Mouse (Mus musculus): ENCODE measurements around the gene Snrpa. TPM values are rescaled to one million over a fixed set of nuclear protein-coding genes. Genes with fewer than 3 reads are reported as not detected.
A peak's percentile ranks its signal among the peaks of the same experiment; 100 is the strongest.

Gene Snrpa
- polyA plus RNA-seq, 1 experiment from 2014 or later: 242 TPM

GRCm38 (mm10) chr7:27165696-27166095 lies 30.4 kb downstream of the Snrpa start:
- Histone ChIP-seq H3K4me2 (replicated peaks) (peak overlapping the region; percentile 70), H3K4me1 (peaks cover 65% of the 10 kb centered on the region), H3K36me3 (peaks cover 17% of the 10 kb centered on the region), H3K9ac (peak overlapping the region; percentile 43), H3K9me3 (replicated peaks) (no peaks in the 10 kb centered on the region), H3K4me3 (replicated peaks) (peak overlapping the region; percentile 60), H3K27ac (replicated peaks) (peak overlapping the region; percentile 97), H3K27me3 (no peaks in the 10 kb centered on the region)
- 1% methylated on average over 8 of the region's 8 CpGs for WGBS
- no peak for ATAC-seq (ENCODE audit: insufficient number of reproducible peaks, low FRiP score, low TSS enrichment, low read depth)

- Histone ChIP-seq H3K9ac (peak overlapping the region; percentile 43), H3K4me3 (replicated peaks) (peak overlapping the region; percentile 60), H3K27me3 (no peaks in the 10 kb centered on the region), H3K27ac (replicated peaks) (peak overlapping the region; percentile 97; the same call in 1 of the 2 replicates), H3K4me1 (peaks cover 70% of the 10 kb centered on the region), H3K9me3 (replicated peaks) (no peaks in the 10 kb centered on the region), H3K36me3 (peaks cover 15% of the 10 kb centered on the region), H3K4me2 (replicated peaks) (peak overlapping the region; percentile 70)
- ATAC-seq (ENCODE audit: insufficient number of reproducible peaks, low FRiP score, low TSS enrichment, low read depth): no peak
- WGBS: 64% methylated on average over 23 of the region's 23 CpGs
These were observed 30.9 kb downstream of the Snrpa start for GRCm38 (mm10) chr7:27165007-27165655.

- Histone ChIP-seq H3K4me1 (peaks cover 76% of the 10 kb centered on the region), H3K9me3 (replicated peaks) (no peaks in the 10 kb centered on the region), H3K27me3 (no peaks in the 10 kb centered on the region), H3K36me3 (peaks cover 19% of the 10 kb centered on the region), H3K9ac (peak overlapping the region; percentile 43; the same call in 1 of the 2 replicates), H3K4me2 (replicated peaks) (peak overlapping the region; percentile 70), H3K4me3 (replicated peaks) (peak overlapping the region; percentile 60), H3K27ac (replicated peaks) (no peak overlapping the region)
- no peak for ATAC-seq (ENCODE audit: insufficient number of reproducible peaks, low FRiP score, low TSS enrichment, low read depth)
- 83% methylated on average over 33 of the region's 33 CpGs for WGBS
These were observed 31.7 kb downstream of the Snrpa start for GRCm38 (mm10) chr7:27164112-27164947.

GRCm38 (mm10) chr7:27163450-27163805 lies 32.6 kb downstream of the Snrpa start:
- peak overlapping the region; percentile 60; the same call in 1 of the 2 replicates for H3K4me3 ChIP-seq (replicated peaks)
- H3K9me3 ChIP-seq (replicated peaks): no peaks in the 10 kb centered on the region
- 73% methylated on average over 5 of the region's 5 CpGs for WGBS
- ATAC-seq (ENCODE audit: insufficient number of reproducible peaks, low FRiP score, low TSS enrichment, low read depth): no peak
- H3K36me3 ChIP-seq: peaks cover 27% of the 10 kb centered on the region
- 0 out of 2 replicates have a peak overlapping the region, but pooled peaks have one; percentile 25 for H3K27ac ChIP-seq (replicated peaks)
- no peaks in the 10 kb centered on the region for H3K27me3 ChIP-seq
- peak overlapping the region; percentile 70 for H3K4me2 ChIP-seq (replicated peaks)
- H3K9ac ChIP-seq: no peak overlapping the region
- peaks cover 75% of the 10 kb centered on the region for H3K4me1 ChIP-seq

GRCm38 (mm10) chr7:27162780-27163449 lies 33.2 kb downstream of the Snrpa start:
- H3K27me3 ChIP-seq: no peaks in the 10 kb centered on the region
- H3K9me3 ChIP-seq (replicated peaks): no peaks in the 10 kb centered on the region
- H3K36me3 ChIP-seq: peaks cover 32% of the 10 kb centered on the region
- H3K27ac ChIP-seq (replicated peaks): 0 out of 2 replicates have a peak overlapping the region, but pooled peaks have one; percentile 25
- H3K4me1 ChIP-seq: peaks cover 71% of the 10 kb centered on the region
- ATAC-seq (ENCODE audit: insufficient number of reproducible peaks, low FRiP score, low TSS enrichment, low read depth): no peak
- no peak overlapping the region for H3K9ac ChIP-seq
- peak overlapping the region; percentile 12; the same call in 1 of the 2 replicates for H3K4me3 ChIP-seq (replicated peaks)
- H3K4me2 ChIP-seq (replicated peaks): peak overlapping the region; percentile 70
- WGBS: 80% methylated on average over 5 of the region's 5 CpGs

GRCm38 (mm10) chr7:27161744-27162143 lies 34.3 kb downstream of the Snrpa start:
- Histone ChIP-seq H3K27me3 (no peaks in the 10 kb centered on the region), H3K27ac (replicated peaks) (no peak overlapping the region), H3K4me1 (peaks cover 62% of the 10 kb centered on the region), H3K4me3 (replicated peaks) (no peak overlapping the region), H3K4me2 (replicated peaks) (no peak overlapping the region), H3K9me3 (replicated peaks) (no peaks in the 10 kb centered on the region), H3K9ac (no peak overlapping the region), H3K36me3 (peaks cover 40% of the 10 kb centered on the region)
- 77% methylated on average over 4 of the region's 4 CpGs for WGBS
- no peak for ATAC-seq (ENCODE audit: insufficient number of reproducible peaks, low FRiP score, low TSS enrichment, low read depth)

- Histone ChIP-seq H3K9me3 (replicated peaks) (no peaks in the 10 kb centered on the region), H3K4me3 (replicated peaks) (no peak overlapping the region), H3K4me2 (replicated peaks) (no peak overlapping the region), H3K27me3 (no peaks in the 10 kb centered on the region), H3K9ac (no peak overlapping the region), H3K27ac (replicated peaks) (no peak overlapping the region), H3K4me1 (peaks cover 62% of the 10 kb centered on the region), H3K36me3 (peaks cover 40% of the 10 kb centered on the region)
- WGBS: 78% methylated on average over 3 of the region's 3 CpGs
- no peak for ATAC-seq (ENCODE audit: insufficient number of reproducible peaks, low FRiP score, low TSS enrichment, low read depth)
These were observed 35.1 kb downstream of the Snrpa start for GRCm38 (mm10) chr7:27160921-27161320.

GRCm38 (mm10) chr7:27159882-27160281 lies 36.2 kb downstream of the Snrpa start:
- no peak overlapping the region for H3K4me3 ChIP-seq (replicated peaks)
- ATAC-seq (ENCODE audit: insufficient number of reproducible peaks, low FRiP score, low TSS enrichment, low read depth): peak; percentile 83
- 14% methylated on average over 8 of the region's 8 CpGs for WGBS
- peaks cover 40% of the 10 kb centered on the region for H3K36me3 ChIP-seq
- peaks cover 53% of the 10 kb centered on the region for H3K4me1 ChIP-seq
- H3K27ac ChIP-seq (replicated peaks): no peak overlapping the region
- H3K9me3 ChIP-seq (replicated peaks): no peaks in the 10 kb centered on the region
- H3K27me3 ChIP-seq: no peaks in the 10 kb centered on the region
- no peak overlapping the region for H3K4me2 ChIP-seq (replicated peaks)
- H3K9ac ChIP-seq: no peak overlapping the region

- Histone ChIP-seq H3K4me3 (replicated peaks) (no peak overlapping the region), H3K27me3 (no peaks in the 10 kb centered on the region), H3K9me3 (replicated peaks) (no peaks in the 10 kb centered on the region), H3K4me1 (peaks cover 47% of the 10 kb centered on the region), H3K36me3 (peaks cover 37% of the 10 kb centered on the region), H3K4me2 (replicated peaks) (no peak overlapping the region), H3K9ac (no peak overlapping the region), H3K27ac (replicated peaks) (no peak overlapping the region)
- 95% methylated on average over 6 of the region's 6 CpGs for WGBS
- ATAC-seq (ENCODE audit: insufficient number of reproducible peaks, low FRiP score, low TSS enrichment, low read depth): no peak
These were observed 36.8 kb downstream of the Snrpa start for GRCm38 (mm10) chr7:27159256-27159655.

- Histone ChIP-seq H3K4me2 (replicated peaks) (no peak overlapping the region), H3K27ac (replicated peaks) (no peak overlapping the region), H3K9me3 (replicated peaks) (no peaks in the 10 kb centered on the region), H3K4me1 (peaks cover 40% of the 10 kb centered on the region), H3K27me3 (no peaks in the 10 kb centered on the region), H3K4me3 (replicated peaks) (no peak overlapping the region), H3K36me3 (peaks cover 34% of the 10 kb centered on the region), H3K9ac (no peak overlapping the region)
- 92% methylated on average over 9 of the region's 9 CpGs for WGBS
- no peak for ATAC-seq (ENCODE audit: insufficient number of reproducible peaks, low FRiP score, low TSS enrichment, low read depth)
These were observed 37.9 kb downstream of the Snrpa start for GRCm38 (mm10) chr7:27158171-27158570.

GRCm38 (mm10) chr7:27156005-27156404 lies 40.1 kb downstream of the Snrpa start:
- Histone ChIP-seq H3K4me2 (replicated peaks) (no peak overlapping the region), H3K4me3 (replicated peaks) (no peak overlapping the region), H3K9me3 (replicated peaks) (no peaks in the 10 kb centered on the region), H3K27me3 (no peaks in the 10 kb centered on the region), H3K9ac (no peak overlapping the region), H3K4me1 (peaks cover 20% of the 10 kb centered on the region), H3K27ac (replicated peaks) (no peak overlapping the region), H3K36me3 (peaks cover 28% of the 10 kb centered on the region)
- ATAC-seq (ENCODE audit: insufficient number of reproducible peaks, low FRiP score, low TSS enrichment, low read depth): no peak
- 75% methylated on average over 13 of the region's 13 CpGs for WGBS

Measured in embryonic facial prominence, embryonic 15.5 days (tissue).